Mouse (Mus musculus) megakaryocyte-erythroid progenitor cell, adult 5-6 weeks (primary cell): ENCODE data around the gene Gm26938. TPM values are rescaled to one million over a fixed set of nuclear protein-coding genes. Genes with fewer than 3 reads are reported as not detected.

Experiments used
- ATAC-seq: replicated peaks from 2 replicates; pipeline ENCODE4 v1.8.0; 2016; ENCODE audit warnings: mild to moderate bottlenecking, inconsistent platforms; ENCODE audit not compliant: severe bottlenecking, poor library complexity, low FRiP score, low TSS enrichment
- total RNA-seq, 2 experiments: library from RNA; stranded (forward) in 1 of 2; stranded (reverse) in 1 of 2; fragments of 200-1000, 215-1000 nt in 1 of 2; fragments of >200 nt in 1 of 2; fragmentation: Nextera tagmentation in 1 of 2; gene quantifications; 2 replicates each; pipeline ENCODE4 v1.2.3; 2014 to 2017

Gm26938 gene
- total RNA-seq (2014; fragmentation: Nextera tagmentation) (not detected in 2 replicates), total RNA-seq (2017) (not detected in 2 replicates)

GRCm38 (mm10) chr5:139826357-139827055, at the start of gene Gm26938, which contains the start of gene Psmg3:
Gene Gm26938, minus strand, starts transcription at chr5:139826407.
Gene Psmg3, minus strand, starts transcription at chr5:139826885.
- peak; percentile 74 for ATAC-seq

- ATAC-seq = no peak
These were observed 45.3 kb upstream of the Gm26938 start for GRCm38 (mm10) chr5:139871526-139871925.

- ATAC-seq = no peak
These were observed 44.7 kb upstream of the Gm26938 start for GRCm38 (mm10) chr5:139870886-139871285.

GRCm38 (mm10) chr5:139862759-139863158, 36.6 kb upstream of the Gm26938 start:
- ATAC-seq = no peak

GRCm38 (mm10) chr5:139860328-139861104, 34.3 kb upstream of the Gm26938 start:
- no peak for ATAC-seq

GRCm38 (mm10) chr5:139849626-139850320, 23.6 kb upstream of the Gm26938 start:
- ATAC-seq = no peak

GRCm38 (mm10) chr5:139839142-139839541, 12.9 kb upstream of the Gm26938 start:
- ATAC-seq = no peak

GRCm38 (mm10) chr5:139838476-139838892, 12.3 kb upstream of the Gm26938 start:
- ATAC-seq = peak; percentile 49; the same call in 1 of the 2 replicates

- ATAC-seq = no peak
These were observed 9.5 kb upstream of the Gm26938 start for GRCm38 (mm10) chr5:139835706-139836105.

GRCm38 (mm10) chr5:139832125-139832524, 5.9 kb upstream of the Gm26938 start:
- no peak for ATAC-seq

- ATAC-seq = 0 out of 2 replicates have a peak, but pooled peaks have one; percentile 19
These were observed 4.5 kb upstream of the Gm26938 start for GRCm38 (mm10) chr5:139830734-139831133.

GRCm38 (mm10) chr5:139829384-139829783, 3.2 kb upstream of the Gm26938 start:
- ATAC-seq = no peak

- no peak for ATAC-seq
These were observed 1.4 kb upstream of the Gm26938 start for GRCm38 (mm10) chr5:139827593-139827992.

- ATAC-seq = 0 out of 2 replicates have a peak, but pooled peaks have one; percentile 20
These were observed 260 bp downstream of the Gm26938 start for GRCm38 (mm10) chr5:139825947-139826346.

GRCm38 (mm10) chr5:139824531-139824930, 1.7 kb downstream of the Gm26938 start:
- no peak for ATAC-seq

- ATAC-seq = 0 out of 2 replicates have a peak, but pooled peaks have one; percentile 9
These were observed 4.4 kb downstream of the Gm26938 start for GRCm38 (mm10) chr5:139821466-139822459.

- ATAC-seq = no peak
These were observed 6.5 kb downstream of the Gm26938 start, which contains the start of gene Tmem184a for GRCm38 (mm10) chr5:139819538-139820181. Gene Tmem184a, minus strand, starts transcription at chr5:139819917.

GRCm38 (mm10) chr5:139818801-139819200, 7.4 kb downstream of the Gm26938 start:
- ATAC-seq = peak; percentile 63
